Mouse (Mus musculus) heart, postnatal 0 days (tissue): ENCODE data around the gene Cog2. TPM values are rescaled to one million over a fixed set of nuclear protein-coding genes. Genes with fewer than 3 reads are reported as not detected.
A peak's percentile ranks its signal among the peaks of the same experiment; 100 is the strongest.

Source experiments
- ATAC-seq: fragments of 200-750 bp; cut with Nextera tagmentation; 2 replicates; pipeline ENCODE4 v1.8.0; 2017; ENCODE audit warnings: low read depth, moderate number of reproducible peaks, moderate library complexity; ENCODE audit not compliant: insufficient read depth
- DNase-seq: peaks from one replicate; pipeline ENCODE4 v3.0.0-alpha.2; 2016; ENCODE audit warnings: low spot score
- H3K27ac ChIP-seq: fragments of 300-500 bp; sonication (generic); 2 replicates; pipeline ENCODE4 v1.5.1; 2014; ENCODE audit warnings: low read depth, mild to moderate bottlenecking
- H3K27me3 ChIP-seq: fragments of 300-500 bp; sonication (generic); 2 replicates; pipeline ENCODE4 v1.6.1; 2014; ENCODE audit warnings: low read length, mixed read lengths; ENCODE audit not compliant: control insufficient read depth, insufficient read depth
- H3K36me3 ChIP-seq: fragments of 300-500 bp; sonication (generic); replicated peaks from 2 replicates; pipeline ENCODE4 v1.6.1; 2014; ENCODE audit warnings: low read length, mixed read lengths; ENCODE audit not compliant: control insufficient read depth, insufficient read depth
- H3K4me1 ChIP-seq: fragments of 300-500 bp; sonication (generic); 2 replicates; pipeline ENCODE4 v1.6.1; 2014; ENCODE audit warnings: antibody characterized with exemption; ENCODE audit not compliant: control insufficient read depth, insufficient read depth
- H3K4me2 ChIP-seq: fragments of 300-500 bp; sonication (generic); 2 replicates; pipeline ENCODE4 v1.6.1; 2014; ENCODE audit warnings: low read depth, mild to moderate bottlenecking, low read length, moderate library complexity
- H3K4me3 ChIP-seq: fragments of 300-500 bp; sonication (generic); 2 replicates; pipeline ENCODE4 v1.5.1; 2014; ENCODE audit warnings: low read depth, low read length
- H3K9ac ChIP-seq: fragments of 300-500 bp; sonication (generic); replicated peaks from 2 replicates; pipeline ENCODE4 v1.6.1; 2014; ENCODE audit warnings: low read depth, low read length, mixed read lengths
- H3K9me3 ChIP-seq: fragments of 300-500 bp; sonication (generic); replicated peaks from 2 replicates; pipeline ENCODE4 v1.6.1; 2016; ENCODE audit warnings: low read length; ENCODE audit not compliant: control insufficient read depth
- CTCF ChIP-seq: IDR thresholded peaks from 2 replicates; pipeline ENCODE4 v1.5.1; 2016; ENCODE audit warnings: antibody characterized with exemption, control low read depth, low read depth
- EP300 ChIP-seq: IDR thresholded peaks from 2 replicates; pipeline ENCODE4 v1.6.1; 2016; ENCODE audit warnings: antibody characterized with exemption, low read depth
- WGBS: fragments of 180-500 bp; shearing (Covaris S2); extraction: QIAGEN DNeasy Blood & Tissue Kit; methylation state at CpG from one replicate; pipeline ENCODE4 v1.1.7; 2014; 5-methylcytosine and 5-hydroxymethylcytosine counted together
- polyA plus RNA-seq: library from polyadenylated mRNA; unstranded; fragments of >200 nt; fragmentation: Nextera tagmentation; extraction: Ambion mirVana; gene quantifications from 2 replicates; pipeline ENCODE4 v1.2.1, GENCODE M21; 2015
- total RNA-seq: library from RNA; depleted of rRNA; stranded (reverse); fragments of >200 nt; gene quantifications from 2 replicates; pipeline ENCODE4 v1.2.3, GENCODE M21; 2014; ENCODE audit warnings: low replicate concordance; rRNA removed

Cog2 gene
- total and polyA plus RNA-seq, 2 experiments from 2014 or later: 16.7 to 62.9 TPM

DNA sequence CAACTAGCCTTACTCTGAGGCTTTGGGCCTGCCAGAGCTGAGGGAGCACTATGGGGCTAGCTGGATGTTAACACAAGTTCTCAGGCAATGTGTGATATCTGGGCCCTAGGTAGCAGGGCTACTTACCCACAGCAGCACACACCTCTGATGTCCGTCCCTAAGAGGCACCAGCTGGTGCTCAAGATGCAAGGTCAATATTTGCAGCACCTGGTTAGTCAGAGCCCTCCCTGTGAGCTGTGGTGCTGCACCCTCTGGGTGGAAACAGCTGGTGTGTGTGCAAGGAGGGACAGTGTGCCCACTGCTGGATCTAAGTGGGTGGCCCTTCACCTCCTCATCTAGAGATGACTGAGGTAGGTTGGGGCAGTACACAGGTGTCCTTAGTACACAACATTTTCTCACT is 56.2 kb downstream of the Cog2 start:
- TF ChIP-seq CTCF: no peak
- no peak for TF ChIP-seq EP300
- Histone ChIP-seq H3K4me3 (no peak overlapping the region), H3K9ac (no peak overlapping the region), H3K36me3 (no peaks in the 10 kb centered on the region), H3K9me3 (no peaks in the 10 kb centered on the region), H3K27me3 (no peaks in the 10 kb centered on the region), H3K27ac (no peak overlapping the region), H3K4me1 (0 out of 2 replicates have a peak, but pooled peaks cover 3% of the 10 kb centered on the region), H3K4me2 (no peak overlapping the region)
- WGBS: 82% methylated on average over 1 of the region's 1 CpGs
- DNase-seq (no peak), ATAC-seq (no peak)

DNA sequence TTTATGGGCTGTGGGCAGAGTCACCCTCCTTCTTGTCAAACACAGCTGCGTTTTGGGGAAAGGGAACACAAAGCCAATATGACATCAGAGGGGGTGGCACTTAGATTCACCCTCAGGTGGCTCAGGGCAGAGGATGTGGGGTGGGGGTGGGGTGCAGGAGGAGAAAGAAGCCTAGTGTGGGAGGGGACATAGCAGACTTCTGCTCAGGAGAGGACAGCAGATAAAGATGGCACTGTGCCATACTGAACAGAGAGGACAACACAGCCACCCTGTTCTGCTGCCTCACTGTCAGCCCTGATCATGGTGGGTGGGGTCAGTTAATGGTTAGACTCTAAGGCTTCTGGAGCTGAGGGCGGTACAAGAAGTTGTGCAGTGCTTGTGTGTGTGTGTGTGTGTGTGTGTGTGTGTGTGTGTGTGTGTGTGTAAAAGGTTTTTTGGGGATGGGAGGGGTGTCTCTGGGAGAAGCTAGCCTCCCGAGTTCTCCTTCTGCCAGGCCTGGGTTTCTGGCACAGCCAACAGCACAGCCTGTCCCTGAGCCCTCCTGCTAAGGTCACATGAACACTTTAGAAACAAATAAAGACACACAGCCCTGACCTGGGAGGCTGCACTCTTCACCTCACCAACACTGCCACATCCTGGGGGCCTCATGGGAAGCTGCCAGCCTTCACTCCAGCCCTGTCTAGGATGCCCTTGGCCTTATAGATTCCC is 65.3 kb downstream of the Cog2 start:
- TF ChIP-seq CTCF: no peak
- TF ChIP-seq EP300: no peak
- Histone ChIP-seq H3K9ac (no peak overlapping the region; the same call in 1 of the 2 replicates), H3K4me1 (peaks cover 9% of the 10 kb centered on the region), H3K27me3 (no peaks in the 10 kb centered on the region), H3K9me3 (no peaks in the 10 kb centered on the region), H3K27ac (peak overlapping the region; percentile 47), H3K4me3 (no peak overlapping the region), H3K36me3 (no peaks in the 10 kb centered on the region), H3K4me2 (no peak overlapping the region)
- DNase-seq: peak; percentile 39
- 19% methylated on average over 3 of the region's 3 CpGs for WGBS
- peak; percentile 87 for ATAC-seq

DNA sequence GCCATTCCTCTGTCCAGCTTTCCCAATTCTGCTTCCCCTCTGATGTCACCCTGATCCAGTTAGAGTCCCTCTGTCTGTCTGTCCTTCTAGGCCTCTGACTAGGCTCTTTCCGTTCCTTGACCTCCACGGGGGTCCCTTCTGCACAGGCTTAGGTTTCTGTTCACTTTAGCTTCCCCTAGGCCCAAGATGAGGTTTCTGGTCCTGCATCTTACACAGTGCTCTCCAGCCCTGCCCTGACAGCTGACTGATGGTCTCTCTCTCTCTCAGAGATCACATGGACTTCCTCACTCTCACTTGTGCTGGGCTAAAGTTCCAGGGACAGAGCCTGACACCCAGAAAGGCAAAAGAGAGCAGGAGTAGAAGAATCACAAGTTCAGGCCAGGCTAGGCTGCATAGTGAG is 66.0 kb downstream of the Cog2 start:
- Histone ChIP-seq H3K27me3 (no peaks in the 10 kb centered on the region), H3K9me3 (no peaks in the 10 kb centered on the region), H3K4me3 (no peak overlapping the region), H3K9ac (no peak overlapping the region; the same call in 1 of the 2 replicates), H3K4me1 (peaks cover 9% of the 10 kb centered on the region), H3K36me3 (no peaks in the 10 kb centered on the region), H3K27ac (peak overlapping the region; percentile 47), H3K4me2 (no peak overlapping the region)
- DNase-seq (no peak), ATAC-seq (no peak)
- TF ChIP-seq EP300 (no peak), CTCF (no peak)
- 71% methylated on average over 2 of the region's 2 CpGs for WGBS

DNA sequence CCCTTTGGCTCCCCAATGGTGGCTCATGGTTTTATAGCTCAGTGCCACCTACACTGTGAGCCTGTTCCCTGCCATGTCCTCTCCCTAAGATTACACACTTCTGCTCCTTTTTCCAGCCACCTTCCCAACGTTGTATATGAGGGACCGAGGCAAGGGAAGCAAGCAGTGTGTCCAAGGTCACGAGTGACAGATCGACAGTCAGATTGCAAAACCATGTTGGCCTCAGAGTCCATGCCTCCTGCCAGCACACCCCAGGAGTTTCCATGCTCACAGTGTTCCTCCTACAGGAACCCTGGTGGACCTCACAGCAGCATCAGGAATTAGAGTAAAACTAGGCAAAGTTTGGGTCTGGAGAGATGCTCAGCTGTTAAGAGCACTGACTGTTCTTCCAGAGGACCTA is 68.8 kb downstream of the Cog2 start:
- Histone ChIP-seq H3K9ac (no peak overlapping the region), H3K36me3 (no peaks in the 10 kb centered on the region), H3K27me3 (no peaks in the 10 kb centered on the region), H3K9me3 (no peaks in the 10 kb centered on the region), H3K4me1 (peaks cover 9% of the 10 kb centered on the region), H3K27ac (no peak overlapping the region), H3K4me3 (no peak overlapping the region), H3K4me2 (no peak overlapping the region)
- TF ChIP-seq CTCF: no peak
- DNase-seq (no peak), ATAC-seq (no peak)
- 56% methylated on average over 4 of the region's 4 CpGs for WGBS

Other genes with a start within 250 kb of the Cog2 start
- gene Pgbd5, start 81.1 kb upstream of the Cog2 start, total RNA-seq: 1.7 and 3.5 TPM in 2 replicates
- gene Pgbd5, start 81.1 kb upstream of the Cog2 start, polyA plus RNA-seq: 0.80 and 0.97 TPM in 2 replicates
- 1.4 and 20.8 TPM in 2 replicates for gene Agt, start 48.9 kb downstream of the Cog2 start, total RNA-seq
- gene Agt, start 48.9 kb downstream of the Cog2 start, polyA plus RNA-seq: 5.5 and 5.7 TPM in 2 replicates
- not detected in 2 replicates for gene Capn9, start 55.3 kb downstream of the Cog2 start, total RNA-seq
- gene Capn9, start 55.3 kb downstream of the Cog2 start, polyA plus RNA-seq: 0.26 and 0.33 TPM in 2 replicates
- gene 2310022B05Rik, start 142.6 kb downstream of the Cog2 start, total RNA-seq: 144 and 164 TPM in 2 replicates
- gene 2310022B05Rik, start 142.6 kb downstream of the Cog2 start, polyA plus RNA-seq: 29.8 and 30.7 TPM in 2 replicates
- 15.3 and 18.7 TPM in 2 replicates for gene Ttc13, start 201.2 kb downstream of the Cog2 start, total RNA-seq
- gene Ttc13, start 201.2 kb downstream of the Cog2 start, polyA plus RNA-seq: 13.7 and 15.7 TPM in 2 replicates
- 10.5 and 10.7 TPM in 2 replicates for gene Arv1, start 201.4 kb downstream of the Cog2 start, total RNA-seq
- 8.9 and 11.0 TPM in 2 replicates for gene Arv1, start 201.4 kb downstream of the Cog2 start, polyA plus RNA-seq
- gene Fam89a, start 231.1 kb downstream of the Cog2 start, total RNA-seq: not detected in 2 replicates
- gene Fam89a, start 231.1 kb downstream of the Cog2 start, polyA plus RNA-seq: 0.89 and 1.1 TPM in 2 replicates